Mouse (Mus musculus): ENCODE data around the gene Rnf34. TPM values are rescaled to one million over a fixed set of nuclear protein-coding genes. Genes with fewer than 3 reads are reported as not detected.

Rnf34 gene
- polyA plus RNA-seq, 1 experiment from 2014 or later, result 28.7 TPM

- Histone ChIP-seq H3K4me3 (peak overlapping the region; percentile 82), H3K36me3 (no peaks in the 10 kb centered on the region), H3K27me3 (no peaks in the 10 kb centered on the region), H3K9me3 (replicated peaks) (no peaks in the 10 kb centered on the region), H3K4me1 (replicated peaks) (peaks cover 21% of the 10 kb centered on the region), H3K4me2 (peak overlapping the region; percentile 72), H3K27ac (no peak overlapping the region), H3K9ac (peak overlapping the region; percentile 86; the same call in 1 of the 2 replicates)
- ATAC-seq (replicated peaks; ENCODE audit: insufficient number of reproducible peaks, insufficient read depth, low FRiP score, low read depth), result no peak
- WGBS, result 53% methylated on average over 11 of the region's 11 CpGs
Observed at GRCm38 (mm10) chr5:122901179-122901578, 51.3 kb downstream of the Rnf34 start.

- no peak for ATAC-seq (replicated peaks; ENCODE audit: insufficient number of reproducible peaks, insufficient read depth, low FRiP score, low read depth)
- H3K4me3 ChIP-seq, result no peak overlapping the region
- 50% methylated on average over 3 of the region's 3 CpGs for WGBS
- no peak overlapping the region for H3K27ac ChIP-seq
- H3K9ac ChIP-seq, result no peak overlapping the region
- no peaks in the 10 kb centered on the region for H3K36me3 ChIP-seq
- no peak overlapping the region for H3K4me2 ChIP-seq
- no peaks in the 10 kb centered on the region for H3K27me3 ChIP-seq
- no peaks in the 10 kb centered on the region for H3K9me3 ChIP-seq (replicated peaks)
- H3K4me1 ChIP-seq (replicated peaks), result peaks cover 21% of the 10 kb centered on the region
Observed at GRCm38 (mm10) chr5:122901666-122902065, 51.8 kb downstream of the Rnf34 start.

- Histone ChIP-seq H3K4me1 (replicated peaks) (peaks cover 21% of the 10 kb centered on the region), H3K4me2 (no peak overlapping the region), H3K36me3 (no peaks in the 10 kb centered on the region), H3K4me3 (no peak overlapping the region), H3K27me3 (no peaks in the 10 kb centered on the region), H3K9ac (no peak overlapping the region), H3K9me3 (replicated peaks) (no peaks in the 10 kb centered on the region), H3K27ac (no peak overlapping the region)
- ATAC-seq (replicated peaks; ENCODE audit: insufficient number of reproducible peaks, insufficient read depth, low FRiP score, low read depth), result no peak
- 72% methylated on average over 6 of the region's 6 CpGs for WGBS
Observed at GRCm38 (mm10) chr5:122902228-122902627, 52.4 kb downstream of the Rnf34 start.

GRCm38 (mm10) chr5:122903165-122903564 is 53.3 kb downstream of the Rnf34 start:
- H3K4me1 ChIP-seq (replicated peaks), result peaks cover 15% of the 10 kb centered on the region
- WGBS, result 74% methylated on average over 5 of the region's 5 CpGs
- H3K4me2 ChIP-seq, result no peak overlapping the region
- no peaks in the 10 kb centered on the region for H3K9me3 ChIP-seq (replicated peaks)
- H3K9ac ChIP-seq, result no peak overlapping the region
- no peak overlapping the region for H3K4me3 ChIP-seq
- H3K27ac ChIP-seq, result no peak overlapping the region
- no peaks in the 10 kb centered on the region for H3K27me3 ChIP-seq
- H3K36me3 ChIP-seq, result no peaks in the 10 kb centered on the region
- no peak for ATAC-seq (replicated peaks; ENCODE audit: insufficient number of reproducible peaks, insufficient read depth, low FRiP score, low read depth)

- Histone ChIP-seq H3K4me3 (no peak overlapping the region), H3K4me2 (no peak overlapping the region), H3K27ac (no peak overlapping the region), H3K9ac (no peak overlapping the region), H3K27me3 (no peaks in the 10 kb centered on the region), H3K36me3 (no peaks in the 10 kb centered on the region), H3K4me1 (replicated peaks) (no peaks in the 10 kb centered on the region), H3K9me3 (replicated peaks) (no peaks in the 10 kb centered on the region)
- no peak for ATAC-seq (replicated peaks; ENCODE audit: insufficient number of reproducible peaks, insufficient read depth, low FRiP score, low read depth)
- WGBS, result 69% methylated on average over 1 of the region's 1 CpGs
Observed at GRCm38 (mm10) chr5:122907182-122907581, 57.3 kb downstream of the Rnf34 start.

GRCm38 (mm10) chr5:122908001-122908400 is 58.2 kb downstream of the Rnf34 start:
- Histone ChIP-seq H3K4me3 (no peak overlapping the region), H3K27me3 (no peaks in the 10 kb centered on the region), H3K9me3 (replicated peaks) (no peaks in the 10 kb centered on the region), H3K4me2 (no peak overlapping the region), H3K36me3 (no peaks in the 10 kb centered on the region), H3K9ac (no peak overlapping the region), H3K4me1 (replicated peaks) (no peaks in the 10 kb centered on the region), H3K27ac (no peak overlapping the region)
- 94% methylated on average over 2 of the region's 2 CpGs for WGBS
- no peak for ATAC-seq (replicated peaks; ENCODE audit: insufficient number of reproducible peaks, insufficient read depth, low FRiP score, low read depth)

GRCm38 (mm10) chr5:122909481-122909880 is 59.6 kb downstream of the Rnf34 start:
- no peak overlapping the region; the same call in 1 of the 2 replicates for H3K4me2 ChIP-seq
- ATAC-seq (replicated peaks; ENCODE audit: insufficient number of reproducible peaks, insufficient read depth, low FRiP score, low read depth), result no peak
- H3K36me3 ChIP-seq, result no peaks in the 10 kb centered on the region
- H3K4me1 ChIP-seq (replicated peaks), result no peaks in the 10 kb centered on the region
- H3K9me3 ChIP-seq (replicated peaks), result no peaks in the 10 kb centered on the region
- H3K27ac ChIP-seq, result no peak overlapping the region
- 68% methylated on average over 18 of the region's 18 CpGs for WGBS
- H3K27me3 ChIP-seq, result no peaks in the 10 kb centered on the region
- no peak overlapping the region for H3K9ac ChIP-seq
- no peak overlapping the region for H3K4me3 ChIP-seq

- H3K9ac ChIP-seq, result no peak overlapping the region
- no peaks in the 10 kb centered on the region for H3K36me3 ChIP-seq
- 89% methylated on average over 4 of the region's 4 CpGs for WGBS
- no peaks in the 10 kb centered on the region for H3K27me3 ChIP-seq
- no peak for ATAC-seq (replicated peaks; ENCODE audit: insufficient number of reproducible peaks, insufficient read depth, low FRiP score, low read depth)
- H3K27ac ChIP-seq, result no peak overlapping the region
- no peak overlapping the region for H3K4me2 ChIP-seq
- H3K4me1 ChIP-seq (replicated peaks), result no peaks in the 10 kb centered on the region
- H3K9me3 ChIP-seq (replicated peaks), result no peaks in the 10 kb centered on the region
- H3K4me3 ChIP-seq, result no peak overlapping the region
Observed at GRCm38 (mm10) chr5:122912863-122913262, 63.0 kb downstream of the Rnf34 start.

GRCm38 (mm10) chr5:122916147-122916546 is 66.3 kb downstream of the Rnf34 start:
- Histone ChIP-seq H3K36me3 (no peaks in the 10 kb centered on the region), H3K9me3 (replicated peaks) (no peaks in the 10 kb centered on the region), H3K4me2 (no peak overlapping the region), H3K4me1 (replicated peaks) (no peaks in the 10 kb centered on the region), H3K27ac (no peak overlapping the region), H3K4me3 (no peak overlapping the region), H3K9ac (no peak overlapping the region), H3K27me3 (no peaks in the 10 kb centered on the region)
- 92% methylated on average over 6 of the region's 6 CpGs for WGBS
- ATAC-seq (replicated peaks; ENCODE audit: insufficient number of reproducible peaks, insufficient read depth, low FRiP score, low read depth), result no peak

GRCm38 (mm10) chr5:122917982-122918711 is 68.3 kb downstream of the Rnf34 start:
- WGBS, result 59% methylated on average over 7 of the region's 7 CpGs
- no peak overlapping the region for H3K27ac ChIP-seq
- H3K9me3 ChIP-seq (replicated peaks), result no peaks in the 10 kb centered on the region
- H3K27me3 ChIP-seq, result no peaks in the 10 kb centered on the region
- no peaks in the 10 kb centered on the region for H3K36me3 ChIP-seq
- H3K4me1 ChIP-seq (replicated peaks), result no peaks in the 10 kb centered on the region
- no peak overlapping the region for H3K9ac ChIP-seq
- H3K4me3 ChIP-seq, result no peak overlapping the region
- no peak overlapping the region for H3K4me2 ChIP-seq
- no peak for ATAC-seq (replicated peaks; ENCODE audit: insufficient number of reproducible peaks, insufficient read depth, low FRiP score, low read depth)

- Histone ChIP-seq H3K36me3 (no peaks in the 10 kb centered on the region), H3K27ac (no peak overlapping the region), H3K4me3 (no peak overlapping the region), H3K4me1 (replicated peaks) (peaks cover 13% of the 10 kb centered on the region), H3K27me3 (no peaks in the 10 kb centered on the region), H3K9me3 (replicated peaks) (no peaks in the 10 kb centered on the region), H3K4me2 (no peak overlapping the region), H3K9ac (no peak overlapping the region)
- no peak for ATAC-seq (replicated peaks; ENCODE audit: insufficient number of reproducible peaks, insufficient read depth, low FRiP score, low read depth)
- WGBS, result 85% methylated on average over 5 of the region's 5 CpGs
Observed at GRCm38 (mm10) chr5:122920557-122920956, 70.7 kb downstream of the Rnf34 start.

Data from heart, embryonic 15.5 days (tissue).